Mouse (Mus musculus) lung, postnatal 0 days (tissue): ENCODE data around the gene Uhmk1. TPM values are rescaled to one million over a fixed set of nuclear protein-coding genes. Genes with fewer than 3 reads are reported as not detected.
A peak's percentile ranks its signal among the peaks of the same experiment; 100 is the strongest.

Experiments used
- ATAC-seq: fragments of 200-750 bp; cut with Nextera tagmentation; 2 replicates; pipeline ENCODE4 v1.8.0; 2017; ENCODE audit warnings: moderate library complexity
- DNase-seq: peaks from one replicate; pipeline ENCODE4 v3.0.0-alpha.2; 2016; ENCODE audit warnings: low spot score
- H3K27ac ChIP-seq: fragments of 300-500 bp; sonication (generic); 2 replicates; pipeline ENCODE4 v1.5.1; 2014; ENCODE audit warnings: antibody characterized with exemption, mild to moderate bottlenecking, low read length, mixed read lengths
- H3K27me3 ChIP-seq: fragments of 300-500 bp; sonication (generic); replicated peaks from 2 replicates; pipeline ENCODE4 v1.6.1; 2014; ENCODE audit warnings: low read length, mixed read lengths; ENCODE audit not compliant: insufficient read depth
- H3K36me3 ChIP-seq: fragments of 300-500 bp; sonication (generic); 2 replicates; pipeline ENCODE4 v1.6.1; 2014; ENCODE audit warnings: low read length, mixed read lengths; ENCODE audit not compliant: insufficient read depth
- H3K4me1 ChIP-seq: fragments of 300-500 bp; sonication (generic); 2 replicates; pipeline ENCODE4 v1.6.1; 2014; ENCODE audit warnings: antibody characterized with exemption, low read depth, low read length, mixed read lengths; ENCODE audit not compliant: insufficient read depth
- H3K4me2 ChIP-seq: fragments of 300-500 bp; sonication (generic); replicated peaks from 2 replicates; pipeline ENCODE4 v1.6.1; 2014; ENCODE audit warnings: low read depth, mild to moderate bottlenecking, low read length, moderate library complexity, mixed read lengths
- H3K4me3 ChIP-seq: fragments of 300-500 bp; sonication (generic); 2 replicates; pipeline ENCODE4 v1.5.1; 2014; ENCODE audit warnings: low read depth, low read length
- H3K9ac ChIP-seq: fragments of 300-500 bp; sonication (generic); replicated peaks from 2 replicates; pipeline ENCODE4 v1.6.1; 2014; ENCODE audit warnings: low read depth, mild to moderate bottlenecking
- H3K9me3 ChIP-seq: fragments of 300-500 bp; sonication (generic); 2 replicates; pipeline ENCODE4 v1.6.1; 2016; ENCODE audit warnings: low read length, mixed read lengths
- CTCF ChIP-seq: IDR thresholded peaks from 2 replicates; pipeline ENCODE4 v1.5.1; 2016; ENCODE audit warnings: antibody characterized with exemption, mild to moderate bottlenecking
- EP300 ChIP-seq: IDR thresholded peaks from 2 replicates; pipeline ENCODE4 v1.6.1; 2016; ENCODE audit warnings: antibody characterized with exemption, mild to moderate bottlenecking, control low read depth
- WGBS: fragments of 180-500 bp; shearing (Covaris S2); extraction: QIAGEN DNeasy Blood & Tissue Kit; methylation state at CpG from one replicate; pipeline ENCODE4 v1.1.7; 2014; 5-methylcytosine and 5-hydroxymethylcytosine counted together
- polyA plus RNA-seq: library from polyadenylated mRNA; unstranded; fragments of >200 nt; fragmentation: Nextera tagmentation; extraction: Ambion mirVana; gene quantifications from 2 replicates; pipeline ENCODE4 v1.2.1, GENCODE M21; 2015

Uhmk1 gene
- polyA plus RNA-seq, 1 experiment from 2014 or later, result 4.8 TPM

DNA sequence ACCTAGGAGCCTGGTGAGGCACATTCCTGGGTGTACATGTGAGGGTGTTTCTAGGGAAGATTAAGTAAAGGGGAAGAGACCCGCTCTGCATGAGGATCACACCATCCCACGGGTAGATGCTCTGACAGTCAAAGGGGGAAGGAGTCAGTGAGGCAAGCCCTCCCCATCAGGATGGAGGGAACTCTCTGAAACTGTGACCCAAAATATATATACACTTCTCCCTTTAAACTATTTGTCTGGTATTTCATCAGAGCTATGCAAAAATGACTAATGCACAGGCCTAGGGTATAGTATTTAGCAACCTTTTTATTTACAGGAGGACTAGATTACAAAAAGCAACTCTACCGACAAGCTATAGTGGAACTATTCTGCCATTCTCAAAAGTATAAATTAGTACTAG lies 50.3 kb downstream of the Uhmk1 start:
- Histone ChIP-seq H3K9me3 (no peaks in the 10 kb centered on the region), H3K4me3 (no peak overlapping the region), H3K27me3 (no peaks in the 10 kb centered on the region), H3K4me2 (no peak overlapping the region), H3K27ac (no peak overlapping the region), H3K4me1 (peaks cover 8% of the 10 kb centered on the region; the same call in 1 of the 2 replicates), H3K9ac (no peak overlapping the region), H3K36me3 (peaks cover 6% of the 10 kb centered on the region; the same call in 1 of the 2 replicates)
- no peak for DNase-seq
- whole genome bisulfite sequencing, result 85% methylated on average over 3 of the region's 3 CpGs
- TF ChIP-seq CTCF (no peak), EP300 (no peak)
- no peak for ATAC-seq

DNA sequence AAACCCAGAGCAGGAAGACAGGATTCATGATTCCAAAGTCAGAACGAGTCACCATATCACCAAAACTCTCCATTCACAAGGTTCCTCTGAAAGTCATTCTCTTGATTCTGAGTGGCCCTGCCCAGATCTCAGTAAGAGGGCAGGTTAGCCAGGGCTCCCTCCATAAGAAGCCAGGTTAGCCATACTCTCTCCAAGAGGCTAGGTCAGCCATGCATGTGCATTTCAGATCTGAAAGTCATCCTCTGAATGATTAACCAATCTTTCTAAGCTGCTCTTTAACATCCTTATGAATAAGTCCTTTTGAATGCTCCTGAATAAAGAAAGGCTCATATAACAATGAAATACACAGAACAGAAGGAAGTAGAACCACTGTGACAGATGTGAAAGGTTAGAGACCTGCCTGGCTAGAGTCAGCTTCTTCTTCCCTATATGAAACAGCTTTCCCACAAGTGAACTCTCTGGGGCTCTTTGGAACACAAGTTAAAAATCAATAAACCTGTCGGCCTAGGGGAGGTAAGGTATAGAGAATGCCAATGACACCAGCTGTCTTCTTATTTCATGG lies 51.1 kb downstream of the Uhmk1 start:
- no peaks in the 10 kb centered on the region for H3K9me3 ChIP-seq
- no peak for TF ChIP-seq CTCF
- TF ChIP-seq EP300, result no peak
- peaks cover 8% of the 10 kb centered on the region; the same call in 1 of the 2 replicates for H3K4me1 ChIP-seq
- WGBS, result 76% methylated on average over 2 of the region's 2 CpGs
- no peak overlapping the region for H3K9ac ChIP-seq
- H3K4me2 ChIP-seq, result no peak overlapping the region
- no peaks in the 10 kb centered on the region for H3K27me3 ChIP-seq
- peaks cover 6% of the 10 kb centered on the region; the same call in 1 of the 2 replicates for H3K36me3 ChIP-seq
- no peak overlapping the region for H3K4me3 ChIP-seq
- peak overlapping the region; percentile 20; the same call in 1 of the 2 replicates for H3K27ac ChIP-seq
- DNase-seq (no peak), ATAC-seq (no peak)

DNA sequence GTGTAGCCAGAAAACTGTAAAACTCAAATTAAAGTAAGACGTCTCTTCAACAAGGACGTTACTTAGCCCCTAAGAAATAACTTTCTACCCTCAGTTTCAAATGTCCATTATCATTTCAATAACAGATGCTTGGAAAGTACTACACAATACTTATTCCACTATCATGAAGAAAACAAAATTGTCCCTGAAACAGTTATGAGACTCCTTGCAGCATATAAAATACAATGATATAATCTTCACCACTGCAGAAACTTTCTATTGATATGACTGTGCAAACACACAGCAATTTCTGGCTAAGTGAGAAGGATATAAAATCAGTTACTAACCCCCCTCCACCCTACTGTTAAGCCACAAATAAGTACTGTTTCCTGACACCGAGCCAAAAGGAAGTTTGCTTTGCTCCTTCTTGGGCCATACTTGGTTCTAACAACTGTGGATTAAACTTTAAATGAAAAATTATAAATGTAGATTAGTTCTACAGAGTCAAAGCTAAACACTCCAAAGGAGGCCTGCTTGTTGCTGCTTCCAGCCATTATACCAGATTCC lies 51.7 kb downstream of the Uhmk1 start:
- Histone ChIP-seq H3K27ac (peak overlapping the region; percentile 20; the same call in 1 of the 2 replicates), H3K36me3 (peaks cover 6% of the 10 kb centered on the region; the same call in 1 of the 2 replicates), H3K9ac (no peak overlapping the region), H3K9me3 (no peaks in the 10 kb centered on the region), H3K4me1 (peaks cover 8% of the 10 kb centered on the region; the same call in 1 of the 2 replicates), H3K27me3 (no peaks in the 10 kb centered on the region), H3K4me2 (no peak overlapping the region), H3K4me3 (no peak overlapping the region)
- ATAC-seq (peak; percentile 57; the same call in 1 of the 2 replicates), DNase-seq (peak; percentile 60)
- no peak for TF ChIP-seq EP300
- no peak for TF ChIP-seq CTCF
- 69% methylated on average over 3 of the region's 3 CpGs for WGBS

DNA sequence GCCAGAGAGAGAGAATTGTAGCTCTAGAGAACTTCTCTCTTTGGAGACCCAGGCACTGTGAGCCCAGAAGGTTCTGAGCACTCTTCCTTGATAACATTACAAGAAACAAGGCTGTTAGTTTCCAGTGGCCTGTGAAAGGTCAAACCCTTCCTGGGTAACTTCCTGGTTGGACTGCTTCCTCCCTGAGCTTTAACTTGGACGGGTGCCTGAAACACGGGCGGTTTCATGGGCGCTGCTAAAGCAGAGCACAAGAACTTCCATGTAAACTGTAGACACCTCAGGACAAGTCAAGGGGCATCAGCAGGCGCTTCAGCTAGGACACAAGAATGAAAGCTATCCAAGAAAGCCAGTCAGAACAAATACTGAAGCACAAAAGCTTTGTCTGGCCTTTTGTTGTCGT lies 53.3 kb downstream of the Uhmk1 start:
- no peak; the same call in 1 of the 2 replicates for TF ChIP-seq EP300
- no peak for TF ChIP-seq CTCF
- peak; percentile 68 for ATAC-seq
- Histone ChIP-seq H3K27me3 (no peaks in the 10 kb centered on the region), H3K4me3 (no peak overlapping the region), H3K9ac (no peak overlapping the region), H3K27ac (peak overlapping the region; percentile 43), H3K36me3 (peaks cover 6% of the 10 kb centered on the region; the same call in 1 of the 2 replicates), H3K9me3 (no peaks in the 10 kb centered on the region), H3K4me2 (no peak overlapping the region), H3K4me1 (peaks cover 8% of the 10 kb centered on the region; the same call in 1 of the 2 replicates)
- peak; percentile 74 for DNase-seq
- WGBS, result 39% methylated on average over 6 of the region's 6 CpGs

DNA sequence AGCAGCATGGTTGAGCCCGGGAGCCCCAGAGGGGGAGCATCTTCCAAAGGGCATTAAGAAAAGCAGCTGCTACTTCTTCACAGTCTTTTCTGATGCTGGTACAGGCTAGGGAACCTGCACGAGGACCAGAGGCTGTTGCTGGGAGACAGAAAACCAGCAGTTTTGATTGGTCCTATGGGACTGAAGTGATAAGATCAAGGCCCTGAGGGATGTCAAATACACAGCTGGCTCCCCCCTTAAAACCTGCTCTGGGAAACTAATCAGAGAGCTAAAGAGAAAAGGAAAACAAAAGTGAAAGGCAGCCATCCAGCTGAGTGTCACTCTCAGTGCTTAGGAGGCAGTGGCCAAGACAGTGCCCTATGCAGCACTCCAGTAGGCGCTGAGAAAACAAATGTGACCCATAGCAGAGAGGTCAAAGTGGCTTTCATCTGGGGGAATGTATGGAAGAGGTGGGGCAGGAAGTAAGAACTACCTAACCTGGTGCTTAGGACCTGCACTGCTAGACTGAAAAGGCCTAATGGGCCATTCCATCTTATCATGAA lies 54.7 kb downstream of the Uhmk1 start:
- Histone ChIP-seq H3K4me1 (peaks cover 8% of the 10 kb centered on the region; the same call in 1 of the 2 replicates), H3K9ac (no peak overlapping the region), H3K4me2 (no peak overlapping the region), H3K9me3 (no peaks in the 10 kb centered on the region), H3K36me3 (peaks cover 6% of the 10 kb centered on the region; the same call in 1 of the 2 replicates), H3K4me3 (no peak overlapping the region), H3K27me3 (no peaks in the 10 kb centered on the region), H3K27ac (no peak overlapping the region)
- ATAC-seq, result 0 out of 2 replicates have a peak, but pooled peaks have one; percentile 14
- 46% methylated on average over 3 of the region's 3 CpGs for WGBS
- TF ChIP-seq EP300 (no peak), CTCF (no peak)
- no peak for DNase-seq

DNA sequence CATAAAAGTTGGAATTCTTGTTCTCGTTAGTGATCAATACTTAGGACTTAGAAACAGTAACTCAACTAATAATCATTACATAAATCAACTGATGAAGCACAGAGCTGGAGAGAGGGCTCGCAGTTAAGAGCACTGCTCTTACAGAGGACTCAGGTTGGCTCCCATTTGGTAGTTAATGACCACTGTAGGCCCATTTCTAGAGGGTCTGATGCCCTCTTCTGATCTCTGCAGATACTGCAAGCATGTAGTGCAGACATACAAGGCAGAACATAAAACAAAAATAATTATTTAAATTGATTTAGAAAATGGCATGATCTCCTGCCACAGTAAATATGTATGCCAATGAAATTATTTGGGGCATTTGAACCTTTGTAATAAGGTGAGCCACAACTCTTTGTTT lies 55.5 kb downstream of the Uhmk1 start:
- peaks cover 8% of the 10 kb centered on the region; the same call in 1 of the 2 replicates for H3K4me1 ChIP-seq
- peaks cover 6% of the 10 kb centered on the region; the same call in 1 of the 2 replicates for H3K36me3 ChIP-seq
- DNase-seq (no peak), ATAC-seq (no peak)
- no peak overlapping the region for H3K9ac ChIP-seq
- no peak overlapping the region for H3K4me3 ChIP-seq
- H3K9me3 ChIP-seq, result no peaks in the 10 kb centered on the region
- no peak overlapping the region for H3K4me2 ChIP-seq
- TF ChIP-seq EP300 (no peak), CTCF (no peak; the same call in 1 of the 2 replicates)
- WGBS, result 91% methylated on average over 2 of the region's 2 CpGs
- H3K27me3 ChIP-seq, result no peaks in the 10 kb centered on the region
- H3K27ac ChIP-seq, result no peak overlapping the region
